Mouse (Mus musculus): ENCODE results near the gene Srr. TPM values are rescaled to one million over a fixed set of nuclear protein-coding genes. Genes with fewer than 3 reads are reported as not detected.

Srr gene
- polyA plus RNA-seq, 1 experiment = 5.3 TPM

- H3K4me3 ChIP-seq (replicated peaks; ENCODE audit: control insufficient read depth, low read depth, low read length) = no peak overlapping the region
- WGBS = 29% methylated on average over 2 of the region's 2 CpGs
- H3K4me1 ChIP-seq (ENCODE audit: control insufficient read depth, insufficient read depth, low read length) = no peaks in the 10 kb centered on the region; the same call in 1 of the 2 replicates
- TF ChIP-seq POLR2A (IDR thresholded peaks at IDR 0.05; ENCODE audit: borderline replicate concordance, control insufficient read depth, low read depth, low read length) = no peak
- TF ChIP-seq CTCF (IDR thresholded peaks at IDR 0.05; ENCODE audit: control insufficient read depth, insufficient read depth, low read length) = no peak
- H3K27ac ChIP-seq (ENCODE audit: control insufficient read depth, insufficient read depth, low read depth, low read length, poor library complexity) = no peak overlapping the region
Observed at GRCm38 (mm10) chr11:74959501-74959900, 33.8 kb upstream of the Srr start.

- Histone ChIP-seq H3K4me1 (ENCODE audit: control insufficient read depth, insufficient read depth, low read length) (no peaks in the 10 kb centered on the region; the same call in 1 of the 2 replicates), H3K27ac (ENCODE audit: control insufficient read depth, insufficient read depth, low read depth, low read length, poor library complexity) (no peak overlapping the region), H3K4me3 (replicated peaks; ENCODE audit: control insufficient read depth, low read depth, low read length) (no peak overlapping the region)
- TF ChIP-seq CTCF (IDR thresholded peaks at IDR 0.05; ENCODE audit: control insufficient read depth, insufficient read depth, low read length) = no peak
- TF ChIP-seq POLR2A (IDR thresholded peaks at IDR 0.05; ENCODE audit: borderline replicate concordance, control insufficient read depth, low read depth, low read length) = no peak
- WGBS = 88% methylated on average over 2 of the region's 2 CpGs
Observed at GRCm38 (mm10) chr11:74957600-74957999, 31.9 kb upstream of the Srr start.

GRCm38 (mm10) chr11:74956006-74956405 is 30.3 kb upstream of the Srr start:
- no peak overlapping the region for H3K27ac ChIP-seq (ENCODE audit: control insufficient read depth, insufficient read depth, low read depth, low read length, poor library complexity)
- H3K4me1 ChIP-seq (ENCODE audit: control insufficient read depth, insufficient read depth, low read length) = no peaks in the 10 kb centered on the region; the same call in 1 of the 2 replicates
- no peak overlapping the region for H3K4me3 ChIP-seq (replicated peaks; ENCODE audit: control insufficient read depth, low read depth, low read length)
- TF ChIP-seq POLR2A (IDR thresholded peaks at IDR 0.05; ENCODE audit: borderline replicate concordance, control insufficient read depth, low read depth, low read length) = no peak
- no peak for TF ChIP-seq CTCF (IDR thresholded peaks at IDR 0.05; ENCODE audit: control insufficient read depth, insufficient read depth, low read length)

- TF ChIP-seq CTCF (IDR thresholded peaks at IDR 0.05; ENCODE audit: control insufficient read depth, insufficient read depth, low read length) (no peak), POLR2A (IDR thresholded peaks at IDR 0.05; ENCODE audit: borderline replicate concordance, control insufficient read depth, low read depth, low read length) (no peak)
- no peak overlapping the region for H3K4me3 ChIP-seq (replicated peaks; ENCODE audit: control insufficient read depth, low read depth, low read length)
- H3K4me1 ChIP-seq (ENCODE audit: control insufficient read depth, insufficient read depth, low read length) = no peaks in the 10 kb centered on the region; the same call in 1 of the 2 replicates
- no peak overlapping the region for H3K27ac ChIP-seq (ENCODE audit: control insufficient read depth, insufficient read depth, low read depth, low read length, poor library complexity)
Observed at GRCm38 (mm10) chr11:74954901-74955300, 29.2 kb upstream of the Srr start.

GRCm38 (mm10) chr11:74946348-74946747 is 20.6 kb upstream of the Srr start:
- TF ChIP-seq CTCF (IDR thresholded peaks at IDR 0.05; ENCODE audit: control insufficient read depth, insufficient read depth, low read length) = no peak
- no peak for TF ChIP-seq POLR2A (IDR thresholded peaks at IDR 0.05; ENCODE audit: borderline replicate concordance, control insufficient read depth, low read depth, low read length)
- Histone ChIP-seq H3K4me1 (ENCODE audit: control insufficient read depth, insufficient read depth, low read length) (no peaks in the 10 kb centered on the region), H3K4me3 (replicated peaks; ENCODE audit: control insufficient read depth, low read depth, low read length) (no peak overlapping the region), H3K27ac (ENCODE audit: control insufficient read depth, insufficient read depth, low read depth, low read length, poor library complexity) (no peak overlapping the region)
- WGBS = 72% methylated on average over 3 of the region's 3 CpGs

- Histone ChIP-seq H3K4me3 (replicated peaks; ENCODE audit: control insufficient read depth, low read depth, low read length) (no peak overlapping the region), H3K4me1 (ENCODE audit: control insufficient read depth, insufficient read depth, low read length) (no peaks in the 10 kb centered on the region), H3K27ac (ENCODE audit: control insufficient read depth, insufficient read depth, low read depth, low read length, poor library complexity) (no peak overlapping the region)
- WGBS = 89% methylated on average over 7 of the region's 7 CpGs
- TF ChIP-seq POLR2A (IDR thresholded peaks at IDR 0.05; ENCODE audit: borderline replicate concordance, control insufficient read depth, low read depth, low read length) (no peak), CTCF (IDR thresholded peaks at IDR 0.05; ENCODE audit: control insufficient read depth, insufficient read depth, low read length) (no peak)
Observed at GRCm38 (mm10) chr11:74930391-74930790, 4.6 kb upstream of the Srr start.

GRCm38 (mm10) chr11:74929111-74929510 is 3.4 kb upstream of the Srr start:
- no peak for TF ChIP-seq CTCF (IDR thresholded peaks at IDR 0.05; ENCODE audit: control insufficient read depth, insufficient read depth, low read length)
- TF ChIP-seq POLR2A (IDR thresholded peaks at IDR 0.05; ENCODE audit: borderline replicate concordance, control insufficient read depth, low read depth, low read length) = no peak
- no peak overlapping the region for H3K27ac ChIP-seq (ENCODE audit: control insufficient read depth, insufficient read depth, low read depth, low read length, poor library complexity)
- H3K4me3 ChIP-seq (replicated peaks; ENCODE audit: control insufficient read depth, low read depth, low read length) = no peak overlapping the region
- 79% methylated on average over 4 of the region's 4 CpGs for WGBS
- H3K4me1 ChIP-seq (ENCODE audit: control insufficient read depth, insufficient read depth, low read length) = no peaks in the 10 kb centered on the region

- TF ChIP-seq POLR2A (IDR thresholded peaks at IDR 0.05; ENCODE audit: borderline replicate concordance, control insufficient read depth, low read depth, low read length) = no peak
- TF ChIP-seq CTCF (IDR thresholded peaks at IDR 0.05; ENCODE audit: control insufficient read depth, insufficient read depth, low read length) = no peak
- Histone ChIP-seq H3K27ac (ENCODE audit: control insufficient read depth, insufficient read depth, low read depth, low read length, poor library complexity) (no peak overlapping the region), H3K4me3 (replicated peaks; ENCODE audit: control insufficient read depth, low read depth, low read length) (no peak overlapping the region), H3K4me1 (ENCODE audit: control insufficient read depth, insufficient read depth, low read length) (no peaks in the 10 kb centered on the region)
- 80% methylated on average over 2 of the region's 2 CpGs for WGBS
Observed at GRCm38 (mm10) chr11:74927236-74927725, 1.5 kb upstream of the Srr start.

Data from bone marrow, adult 2 months (tissue).